Mouse (Mus musculus) midbrain, postnatal 0 days (tissue): ENCODE results near the gene Ryr2. TPM values are rescaled to one million over a fixed set of nuclear protein-coding genes. Genes with fewer than 3 reads are reported as not detected.

ENCODE experiments used
- ATAC-seq: fragments of 200-750 bp; cut with Nextera tagmentation; 2 replicates; pipeline ENCODE4 v1.8.0; 2017; ENCODE audit warnings: moderate number of reproducible peaks, mild to moderate bottlenecking, moderate TSS enrichment, moderate library complexity; ENCODE audit not compliant: low FRiP score
- DNase-seq: peaks from one replicate; pipeline ENCODE4 v3.0.0-alpha.2; 2015; ENCODE audit warnings: low spot score
- H3K27ac ChIP-seq: fragments of 300-500 bp; sonication (generic); 2 replicates; pipeline ENCODE4 v1.5.1; 2014; ENCODE audit warnings: low read depth, mild to moderate bottlenecking, low read length, mixed read lengths
- H3K27me3 ChIP-seq: fragments of 300-500 bp; sonication (generic); 2 replicates; pipeline ENCODE4 v1.6.1; 2014; ENCODE audit warnings: low read length, control low read depth, mixed read lengths; ENCODE audit not compliant: insufficient read depth
- H3K36me3 ChIP-seq: fragments of 300-500 bp; sonication (generic); 2 replicates; pipeline ENCODE4 v1.6.1; 2014; ENCODE audit warnings: low read length, control low read depth, mixed read lengths; ENCODE audit not compliant: insufficient read depth
- H3K4me1 ChIP-seq: fragments of 300-500 bp; sonication (generic); 2 replicates; pipeline ENCODE4 v1.6.1; 2014; ENCODE audit warnings: mild to moderate bottlenecking, control low read depth, antibody characterized with exemption, low read length, mixed read lengths; ENCODE audit not compliant: insufficient read depth
- H3K4me2 ChIP-seq: fragments of 300-500 bp; sonication (generic); 2 replicates; pipeline ENCODE4 v1.6.1; 2014; ENCODE audit warnings: low read depth, mild to moderate bottlenecking, low read length, mixed read lengths; ENCODE audit not compliant: poor library complexity, severe bottlenecking
- H3K4me3 ChIP-seq: fragments of 300-500 bp; sonication (generic); 2 replicates; pipeline ENCODE4 v1.5.1; 2014; ENCODE audit warnings: low read depth, mild to moderate bottlenecking, low read length, moderate library complexity
- H3K9ac ChIP-seq: fragments of 300-500 bp; sonication (generic); replicated peaks from 2 replicates; pipeline ENCODE4 v1.6.1; 2014; ENCODE audit warnings: mild to moderate bottlenecking, low read length, moderate library complexity, mixed read lengths; ENCODE audit not compliant: poor library complexity, severe bottlenecking
- H3K9me3 ChIP-seq: fragments of 300-500 bp; sonication (generic); 2 replicates; pipeline ENCODE4 v1.6.1; 2016; ENCODE audit warnings: low read length, control low read depth
- CTCF ChIP-seq: IDR thresholded peaks from 2 replicates; pipeline ENCODE4 v1.5.1; 2016; ENCODE audit warnings: antibody characterized with exemption, mild to moderate bottlenecking
- WGBS: fragments of 180-500 bp; shearing (Covaris S2); extraction: QIAGEN DNeasy Blood & Tissue Kit; methylation state at CpG from one replicate; pipeline ENCODE4 v1.1.7; 2014; 5-methylcytosine and 5-hydroxymethylcytosine counted together
- polyA plus RNA-seq: library from polyadenylated mRNA; unstranded; fragments of >200 nt; fragmentation: Nextera tagmentation; extraction: Ambion mirVana; gene quantifications from 2 replicates; pipeline ENCODE4 v1.2.1, GENCODE M21; 2015
- total RNA-seq: library from RNA; depleted of rRNA; stranded (reverse); fragments of >200 nt; gene quantifications from 2 replicates; pipeline ENCODE4 v1.2.3, GENCODE M21; 2014

Ryr2 gene
- total and polyA plus RNA-seq, 2 experiments from 2014 or later: 3.5 to 22.5 TPM

GRCm38 (mm10) chr13:11926215-11926614 is 180.5 kb downstream of the Ryr2 start:
- no peaks in the 10 kb centered on the region for H3K4me1 ChIP-seq
- no peak overlapping the region for H3K4me3 ChIP-seq
- 85% methylated on average over 2 of the region's 2 CpGs for WGBS
- no peaks in the 10 kb centered on the region for H3K27me3 ChIP-seq
- H3K4me2 ChIP-seq: no peak overlapping the region
- ATAC-seq (no peak), DNase-seq (no peak)
- H3K36me3 ChIP-seq: no peaks in the 10 kb centered on the region
- H3K9me3 ChIP-seq: 0 out of 2 replicates have a peak, but pooled peaks cover 2% of the 10 kb centered on the region
- TF ChIP-seq CTCF: no peak
- H3K9ac ChIP-seq: no peak overlapping the region
- no peak overlapping the region for H3K27ac ChIP-seq

- no peak overlapping the region for H3K27ac ChIP-seq
- DNase-seq (peak; percentile 65), ATAC-seq (peak; percentile 41; the same call in 1 of the 2 replicates)
- H3K36me3 ChIP-seq: no peaks in the 10 kb centered on the region
- H3K4me2 ChIP-seq: no peak overlapping the region
- H3K9ac ChIP-seq: no peak overlapping the region
- TF ChIP-seq CTCF: no peak
- 85% methylated on average over 3 of the region's 3 CpGs for WGBS
- no peaks in the 10 kb centered on the region for H3K27me3 ChIP-seq
- no peaks in the 10 kb centered on the region for H3K4me1 ChIP-seq
- H3K9me3 ChIP-seq: 0 out of 2 replicates have a peak, but pooled peaks cover 2% of the 10 kb centered on the region
- no peak overlapping the region for H3K4me3 ChIP-seq
These were observed 182.0 kb downstream of the Ryr2 start for GRCm38 (mm10) chr13:11924732-11925131.

GRCm38 (mm10) chr13:11920495-11920894 is 186.2 kb downstream of the Ryr2 start:
- Histone ChIP-seq H3K4me1 (no peaks in the 10 kb centered on the region), H3K9me3 (no peaks in the 10 kb centered on the region), H3K36me3 (no peaks in the 10 kb centered on the region), H3K27ac (no peak overlapping the region), H3K9ac (no peak overlapping the region), H3K27me3 (no peaks in the 10 kb centered on the region), H3K4me3 (no peak overlapping the region), H3K4me2 (no peak overlapping the region)
- DNase-seq (peak; percentile 66), ATAC-seq (0 out of 2 replicates have a peak, but pooled peaks have one; percentile 25)
- 63% methylated on average over 1 of the region's 1 CpGs for WGBS
- no peak for TF ChIP-seq CTCF

- no peak for TF ChIP-seq CTCF
- H3K4me2 ChIP-seq: no peak overlapping the region
- 95% methylated on average over 6 of the region's 6 CpGs for WGBS
- H3K27ac ChIP-seq: no peak overlapping the region
- no peaks in the 10 kb centered on the region for H3K36me3 ChIP-seq
- H3K4me3 ChIP-seq: no peak overlapping the region
- DNase-seq: no peak
- no peak for ATAC-seq
- H3K9ac ChIP-seq: no peak overlapping the region
- no peaks in the 10 kb centered on the region for H3K4me1 ChIP-seq
- no peaks in the 10 kb centered on the region for H3K9me3 ChIP-seq
- H3K27me3 ChIP-seq: no peaks in the 10 kb centered on the region
These were observed 187.3 kb downstream of the Ryr2 start for GRCm38 (mm10) chr13:11919448-11919847.

GRCm38 (mm10) chr13:11915619-11916018 is 191.1 kb downstream of the Ryr2 start:
- no peak for ATAC-seq
- TF ChIP-seq CTCF: no peak
- no peaks in the 10 kb centered on the region for H3K27me3 ChIP-seq
- no peak overlapping the region for H3K4me3 ChIP-seq
- H3K9ac ChIP-seq: no peak overlapping the region
- 88% methylated on average over 2 of the region's 2 CpGs for WGBS
- H3K9me3 ChIP-seq: no peaks in the 10 kb centered on the region
- no peaks in the 10 kb centered on the region for H3K36me3 ChIP-seq
- no peak overlapping the region for H3K4me2 ChIP-seq
- H3K27ac ChIP-seq: no peak overlapping the region
- no peak for DNase-seq
- H3K4me1 ChIP-seq: no peaks in the 10 kb centered on the region

GRCm38 (mm10) chr13:11914682-11915081 is 192.1 kb downstream of the Ryr2 start:
- H3K9ac ChIP-seq: no peak overlapping the region
- TF ChIP-seq CTCF: no peak
- H3K36me3 ChIP-seq: no peaks in the 10 kb centered on the region
- 80% methylated on average over 3 of the region's 3 CpGs for WGBS
- DNase-seq (no peak), ATAC-seq (no peak)
- H3K4me2 ChIP-seq: no peak overlapping the region
- H3K27me3 ChIP-seq: no peaks in the 10 kb centered on the region
- no peaks in the 10 kb centered on the region for H3K9me3 ChIP-seq
- no peak overlapping the region for H3K4me3 ChIP-seq
- H3K4me1 ChIP-seq: no peaks in the 10 kb centered on the region
- no peak overlapping the region for H3K27ac ChIP-seq
